Mouse (Mus musculus) lung, embryonic 14.5 days (tissue): ENCODE results near the gene Oxnad1. TPM values are rescaled to one million over a fixed set of nuclear protein-coding genes. Genes with fewer than 3 reads are reported as not detected.

ENCODE experiments used
- ATAC-seq: fragments of 200-750 bp; cut with Nextera tagmentation; 2 replicates; pipeline ENCODE4 v1.8.0; 2017; ENCODE audit warnings: mild to moderate bottlenecking, moderate TSS enrichment, moderate library complexity; ENCODE audit not compliant: insufficient read depth
- DNase-seq: peaks from one replicate; pipeline ENCODE4 v3.0.0-alpha.2; 2015
- H3K27ac ChIP-seq: fragments of 300-500 bp; sonication (generic); 2 replicates; pipeline ENCODE4 v1.5.1; 2014; ENCODE audit warnings: low read depth, mild to moderate bottlenecking, moderate library complexity
- H3K27me3 ChIP-seq: fragments of 300-500 bp; sonication (generic); 2 replicates; pipeline ENCODE4 v1.6.1; 2014; ENCODE audit warnings: low read length, control low read depth; ENCODE audit not compliant: insufficient read depth
- H3K36me3 ChIP-seq: fragments of 300-500 bp; sonication (generic); 2 replicates; pipeline ENCODE4 v1.6.1; 2014; ENCODE audit warnings: control low read depth; ENCODE audit not compliant: insufficient read depth
- H3K4me1 ChIP-seq: fragments of 300-500 bp; sonication (generic); 2 replicates; pipeline ENCODE4 v1.6.1; 2014; ENCODE audit warnings: antibody characterized with exemption, control low read depth; ENCODE audit not compliant: insufficient read depth
- H3K4me2 ChIP-seq: fragments of 300-500 bp; sonication (generic); 2 replicates; pipeline ENCODE4 v1.6.1; 2014; ENCODE audit warnings: mild to moderate bottlenecking
- H3K4me3 ChIP-seq: fragments of 300-500 bp; sonication (generic); 2 replicates; pipeline ENCODE4 v1.5.1; 2014; ENCODE audit warnings: low read depth, low read length
- H3K9ac ChIP-seq: fragments of 300-500 bp; sonication (generic); 2 replicates; pipeline ENCODE4 v1.6.1; 2014
- H3K9me3 ChIP-seq: fragments of 300-500 bp; sonication (generic); 2 replicates; pipeline ENCODE4 v1.6.1; 2016; ENCODE audit warnings: low read depth, low read length, control low read depth
- CTCF ChIP-seq: IDR thresholded peaks from 2 replicates; pipeline ENCODE4 v1.5.1; 2016; ENCODE audit warnings: antibody characterized with exemption, low read depth
- WGBS: fragments of 180-500 bp; shearing (Covaris S2); extraction: QIAGEN DNeasy Blood & Tissue Kit; methylation state at CpG from one replicate; pipeline ENCODE4 v1.1.7; 2014; 5-methylcytosine and 5-hydroxymethylcytosine counted together
- polyA plus RNA-seq: library from polyadenylated mRNA; unstranded; fragments of >200 nt; fragmentation: Nextera tagmentation; extraction: Ambion mirVana; gene quantifications from 2 replicates; pipeline ENCODE4 v1.2.1, GENCODE M21; 2014

Oxnad1 gene
- 15.9 and 24.8 TPM in 2 replicates for polyA plus RNA-seq

DNA sequence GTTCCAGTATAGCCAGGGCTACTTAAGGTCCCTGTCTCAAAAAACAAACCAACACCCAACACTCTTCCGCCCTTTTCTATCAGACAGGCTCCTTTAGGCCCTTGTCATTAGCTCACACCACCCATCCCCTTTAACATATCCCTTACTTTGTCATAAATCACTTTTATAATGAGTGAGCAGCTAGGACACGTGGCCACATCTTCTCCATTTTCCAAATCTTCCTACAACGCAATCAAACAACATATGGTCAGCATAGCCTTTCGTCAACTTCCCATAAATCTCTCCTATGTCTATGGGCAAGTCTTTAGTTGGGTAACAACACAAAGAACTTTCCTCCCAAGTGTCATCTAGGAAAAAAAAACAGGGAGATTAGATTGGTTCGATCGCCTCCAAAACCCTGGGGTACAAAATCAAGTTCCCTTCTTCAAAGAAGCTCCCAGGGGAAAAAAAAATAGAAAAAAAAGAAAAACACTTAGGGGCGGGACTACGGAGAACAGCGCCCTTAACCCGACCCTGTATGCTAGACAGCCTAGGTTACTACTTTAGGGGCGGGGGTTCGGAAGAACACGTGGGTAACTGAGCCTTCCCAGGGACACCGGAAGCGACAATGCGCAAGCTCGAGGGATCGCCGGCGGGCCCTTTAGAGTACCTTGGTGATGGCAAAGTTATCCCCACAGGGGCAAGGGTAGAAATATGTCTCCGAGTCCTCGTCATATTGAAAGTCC lies at the start of gene Oxnad1:
TSS of gene Oxnad1 (plus strand) at position 614 of the 725 bp plus-strand sequence.
- peak within 1 kb of the TSS; percentile 83 for H3K27ac ChIP-seq
- WGBS, result 2% methylated on average over 22 of the region's 22 CpGs
- peak; percentile 92 for DNase-seq

GRCm38 (mm10) chr14:32036482-32036881 lies 48.7 kb upstream of the Oxnad1 start:
- no peak overlapping the region for H3K4me2 ChIP-seq
- no peak overlapping the region for H3K9ac ChIP-seq
- no peaks in the 10 kb centered on the region for H3K27me3 ChIP-seq
- H3K4me3 ChIP-seq, result no peak overlapping the region
- no peaks in the 10 kb centered on the region for H3K9me3 ChIP-seq
- H3K27ac ChIP-seq, result no peak overlapping the region
- no peak for ATAC-seq
- no peaks in the 10 kb centered on the region for H3K4me1 ChIP-seq
- 58% methylated on average over 5 of the region's 5 CpGs for WGBS
- H3K36me3 ChIP-seq, result no peaks in the 10 kb centered on the region
- no peak for DNase-seq
- TF ChIP-seq CTCF, result no peak

More for the DNA sequence above, at the start of gene Oxnad1:
- peak within 1 kb of the TSS; percentile 80 for H3K4me2 ChIP-seq
- peaks cover 25% of the 10 kb centered on the region for H3K36me3 ChIP-seq
- no peak for TF ChIP-seq CTCF
- no peaks in the 10 kb centered on the region for H3K9me3 ChIP-seq
- H3K27me3 ChIP-seq, result no peaks in the 10 kb centered on the region
- H3K4me3 ChIP-seq, result peak within 1 kb of the TSS; percentile 56
- peak; percentile 96 for ATAC-seq
- no peaks in the 10 kb centered on the region for H3K4me1 ChIP-seq
- H3K9ac ChIP-seq, result peak within 1 kb of the TSS; percentile 66

- ATAC-seq (no peak), DNase-seq (no peak)
- H3K36me3 ChIP-seq, result no peaks in the 10 kb centered on the region
- H3K9ac ChIP-seq, result no peak overlapping the region
- no peaks in the 10 kb centered on the region for H3K9me3 ChIP-seq
- TF ChIP-seq CTCF, result no peak
- H3K27me3 ChIP-seq, result no peaks in the 10 kb centered on the region
- H3K4me2 ChIP-seq, result no peak overlapping the region
- H3K4me1 ChIP-seq, result no peaks in the 10 kb centered on the region
- 79% methylated on average over 8 of the region's 8 CpGs for WGBS
- no peak overlapping the region for H3K27ac ChIP-seq
- H3K4me3 ChIP-seq, result no peak overlapping the region
Measured at GRCm38 (mm10) chr14:32037661-32038252, 47.4 kb upstream of the Oxnad1 start.

- Histone ChIP-seq H3K27ac (no peak overlapping the region), H3K4me1 (no peaks in the 10 kb centered on the region), H3K9ac (no peak overlapping the region), H3K36me3 (no peaks in the 10 kb centered on the region), H3K4me3 (no peak overlapping the region), H3K9me3 (no peaks in the 10 kb centered on the region), H3K27me3 (no peaks in the 10 kb centered on the region), H3K4me2 (no peak overlapping the region)
- TF ChIP-seq CTCF, result no peak
- WGBS, result 33% methylated on average over 5 of the region's 5 CpGs
- ATAC-seq (no peak), DNase-seq (no peak)
Measured at GRCm38 (mm10) chr14:32042108-32042507, 43.1 kb upstream of the Oxnad1 start.

GRCm38 (mm10) chr14:32046357-32046756 lies 38.8 kb upstream of the Oxnad1 start:
- H3K4me1 ChIP-seq, result no peaks in the 10 kb centered on the region
- no peak overlapping the region for H3K4me3 ChIP-seq
- 72% methylated on average over 8 of the region's 8 CpGs for WGBS
- H3K9ac ChIP-seq, result no peak overlapping the region
- DNase-seq (no peak), ATAC-seq (no peak)
- H3K9me3 ChIP-seq, result no peaks in the 10 kb centered on the region
- H3K27me3 ChIP-seq, result no peaks in the 10 kb centered on the region
- TF ChIP-seq CTCF, result no peak
- no peak overlapping the region for H3K27ac ChIP-seq
- H3K4me2 ChIP-seq, result no peak overlapping the region
- H3K36me3 ChIP-seq, result no peaks in the 10 kb centered on the region

DNA sequence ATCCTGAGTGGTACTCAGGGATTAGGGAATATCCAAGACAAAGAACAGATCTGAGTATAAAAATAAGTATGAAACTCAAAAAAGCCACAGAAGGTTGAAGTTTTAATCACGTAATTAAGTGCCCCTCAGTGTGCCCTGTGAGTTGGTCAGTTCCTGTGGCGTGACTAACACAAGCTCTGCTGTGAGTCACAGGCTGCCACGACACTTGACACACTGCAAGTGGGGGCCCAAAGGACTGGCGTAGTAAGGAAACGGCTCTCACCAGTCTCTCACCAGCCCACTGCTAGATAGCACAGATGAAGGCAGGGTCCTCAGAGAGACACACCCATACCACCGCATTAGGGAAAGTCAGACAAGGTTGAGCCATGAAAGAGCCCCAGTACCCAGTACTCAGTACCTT lies 35.0 kb upstream of the Oxnad1 start:
- no peak overlapping the region for H3K4me2 ChIP-seq
- H3K4me1 ChIP-seq, result no peaks in the 10 kb centered on the region
- no peak for TF ChIP-seq CTCF
- DNase-seq (no peak), ATAC-seq (no peak)
- 72% methylated on average over 6 of the region's 6 CpGs for WGBS
- H3K9me3 ChIP-seq, result no peaks in the 10 kb centered on the region
- no peaks in the 10 kb centered on the region for H3K36me3 ChIP-seq
- no peak overlapping the region for H3K4me3 ChIP-seq
- H3K27ac ChIP-seq, result no peak overlapping the region
- no peaks in the 10 kb centered on the region for H3K27me3 ChIP-seq
- H3K9ac ChIP-seq, result no peak overlapping the region

DNA sequence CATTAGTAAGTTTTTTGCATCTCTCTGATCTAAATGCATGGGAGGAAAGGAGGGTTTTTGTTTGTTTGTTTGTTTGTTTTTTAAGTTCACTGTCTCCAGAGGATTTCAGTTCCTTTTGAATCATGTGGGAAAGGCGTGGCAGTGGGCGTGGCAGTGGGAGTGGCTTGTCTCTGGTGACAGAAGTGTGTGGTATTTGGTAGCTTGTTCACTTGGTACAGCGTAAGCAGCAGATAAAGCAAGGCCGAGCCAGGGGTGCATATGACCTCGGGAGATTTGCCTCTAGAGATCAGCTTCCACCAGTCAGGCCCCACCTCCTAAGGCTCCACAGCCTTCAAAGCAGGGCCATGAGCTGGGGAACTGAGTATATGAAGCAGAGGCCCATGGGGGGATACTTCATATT lies 31.3 kb upstream of the Oxnad1 start:
- no peak for TF ChIP-seq CTCF
- H3K27me3 ChIP-seq, result no peaks in the 10 kb centered on the region
- H3K4me2 ChIP-seq, result no peak overlapping the region
- no peaks in the 10 kb centered on the region for H3K36me3 ChIP-seq
- no peak overlapping the region for H3K27ac ChIP-seq
- no peak for ATAC-seq
- H3K4me1 ChIP-seq, result 0 out of 2 replicates have a peak, but pooled peaks cover 2% of the 10 kb centered on the region
- no peak overlapping the region for H3K9ac ChIP-seq
- DNase-seq, result no peak
- H3K4me3 ChIP-seq, result no peak overlapping the region
- WGBS, result 68% methylated on average over 5 of the region's 5 CpGs
- no peaks in the 10 kb centered on the region for H3K9me3 ChIP-seq
